Mouse (Mus musculus) olfactory bulb, adult 2 months (tissue): ENCODE data around the gene Arhgap44. TPM values are rescaled to one million over a fixed set of nuclear protein-coding genes. Genes with fewer than 3 reads are reported as not detected.

Experiments
- H3K27ac ChIP-seq: fragments of 200-500 bp; 2 replicates; pipeline ENCODE4 v1.5.1; 2012; ENCODE audit warnings: low read depth, low read length; ENCODE audit not compliant: insufficient read depth
- H3K4me1 ChIP-seq: fragments of 200-500 bp; 2 replicates; pipeline ENCODE4 v1.6.1; 2012; ENCODE audit warnings: low read length; ENCODE audit not compliant: control insufficient read depth, insufficient read depth
- H3K4me3 ChIP-seq: fragments of 200-500 bp; 2 replicates; pipeline ENCODE4 v1.5.1; 2012; ENCODE audit warnings: mild to moderate bottlenecking, low read depth, low read length, moderate library complexity; ENCODE audit not compliant: insufficient read depth
- CTCF ChIP-seq: fragments of 200-500 bp; IDR thresholded peaks from 2 replicates; pipeline ENCODE4 v1.5.1; 2012; ENCODE audit warnings: low read depth, mild to moderate bottlenecking, low read length, moderate library complexity; ENCODE audit not compliant: insufficient read depth
- POLR2A ChIP-seq: fragments of 200-500 bp; IDR thresholded peaks from 2 replicates; pipeline ENCODE4 v1.6.1; 2012; ENCODE audit warnings: mild to moderate bottlenecking, low read depth, low read length, moderate library complexity; ENCODE audit not compliant: insufficient read depth
- WGBS: fragments of 180-500 bp; shearing (Covaris S2); methylation state at CpG from one replicate; pipeline ENCODE4 v1.1.7; 2018; 5-methylcytosine and 5-hydroxymethylcytosine counted together
- polyA plus RNA-seq: library from polyadenylated mRNA; stranded (reverse); fragments of >200 nt; gene quantifications from 2 replicates; pipeline ENCODE4 v1.2.4, GENCODE M21; 2012; ENCODE audit warnings: low replicate concordance; ENCODE audit not compliant: missing spikeins, insufficient read depth, insufficient read length

The Arhgap44 gene
- polyA plus RNA-seq, 1 experiment = not detected

DNA sequence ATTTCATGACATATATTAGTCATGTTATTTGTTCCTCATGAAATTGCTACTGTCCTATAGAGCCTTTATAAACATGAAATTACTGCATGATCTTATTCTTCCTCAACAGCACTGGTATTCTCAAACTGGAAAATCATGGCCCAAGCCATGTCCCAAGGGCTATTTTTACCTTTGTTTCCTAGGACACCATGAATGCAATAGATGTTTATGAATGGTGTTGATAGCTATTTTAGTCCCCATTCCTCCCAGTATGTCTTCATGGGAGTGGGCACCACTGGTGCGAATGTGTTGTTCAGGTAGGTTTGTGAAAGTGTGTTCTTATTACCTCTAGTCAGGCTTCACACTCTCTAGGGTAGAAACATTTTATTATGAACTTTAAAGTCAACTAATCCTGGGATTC, 22.4 kb upstream of the Arhgap44 start:
- TF ChIP-seq POLR2A (no peak), CTCF (no peak)
- 95% methylated on average over 1 of the region's 1 CpGs for WGBS
- Histone ChIP-seq H3K4me1 (no peaks in the 10 kb centered on the region), H3K27ac (no peak overlapping the region), H3K4me3 (no peak overlapping the region)

DNA sequence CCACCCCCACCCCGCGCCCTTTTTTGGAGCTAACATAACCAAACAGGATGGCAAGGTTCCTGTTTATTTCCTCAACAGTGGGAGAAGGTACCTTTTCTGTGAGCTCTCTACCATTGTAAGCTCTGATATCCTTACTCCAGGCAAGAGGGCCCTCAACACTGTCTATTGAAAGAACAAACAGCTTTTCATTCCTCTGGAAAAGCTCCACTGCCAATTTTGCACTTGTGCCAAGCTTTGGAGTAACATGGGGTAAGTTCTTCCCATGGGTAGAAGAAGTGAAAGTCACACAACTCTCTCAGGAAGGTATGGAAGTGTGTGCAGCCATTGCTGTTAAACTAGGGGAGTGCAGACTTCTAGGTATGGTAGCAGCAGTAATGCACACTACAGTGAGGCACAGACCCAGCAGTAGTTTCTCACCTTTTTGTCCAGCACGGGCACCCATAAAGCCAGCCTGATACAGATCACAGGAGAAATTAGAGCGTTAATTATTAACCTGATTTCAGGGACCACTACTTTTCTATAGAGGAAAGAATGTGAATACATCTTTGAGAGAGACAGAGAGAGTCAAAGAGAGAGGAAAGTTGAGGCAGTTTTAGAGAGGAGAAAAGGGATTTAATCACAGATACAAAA, 7.5 kb upstream of the Arhgap44 start:
- no peak for TF ChIP-seq CTCF
- no peak for TF ChIP-seq POLR2A
- H3K4me1 ChIP-seq = no peaks in the 10 kb centered on the region
- no peak overlapping the region for H3K27ac ChIP-seq
- H3K4me3 ChIP-seq = no peak overlapping the region
- WGBS = 85% methylated on average over 4 of the region's 4 CpGs

DNA sequence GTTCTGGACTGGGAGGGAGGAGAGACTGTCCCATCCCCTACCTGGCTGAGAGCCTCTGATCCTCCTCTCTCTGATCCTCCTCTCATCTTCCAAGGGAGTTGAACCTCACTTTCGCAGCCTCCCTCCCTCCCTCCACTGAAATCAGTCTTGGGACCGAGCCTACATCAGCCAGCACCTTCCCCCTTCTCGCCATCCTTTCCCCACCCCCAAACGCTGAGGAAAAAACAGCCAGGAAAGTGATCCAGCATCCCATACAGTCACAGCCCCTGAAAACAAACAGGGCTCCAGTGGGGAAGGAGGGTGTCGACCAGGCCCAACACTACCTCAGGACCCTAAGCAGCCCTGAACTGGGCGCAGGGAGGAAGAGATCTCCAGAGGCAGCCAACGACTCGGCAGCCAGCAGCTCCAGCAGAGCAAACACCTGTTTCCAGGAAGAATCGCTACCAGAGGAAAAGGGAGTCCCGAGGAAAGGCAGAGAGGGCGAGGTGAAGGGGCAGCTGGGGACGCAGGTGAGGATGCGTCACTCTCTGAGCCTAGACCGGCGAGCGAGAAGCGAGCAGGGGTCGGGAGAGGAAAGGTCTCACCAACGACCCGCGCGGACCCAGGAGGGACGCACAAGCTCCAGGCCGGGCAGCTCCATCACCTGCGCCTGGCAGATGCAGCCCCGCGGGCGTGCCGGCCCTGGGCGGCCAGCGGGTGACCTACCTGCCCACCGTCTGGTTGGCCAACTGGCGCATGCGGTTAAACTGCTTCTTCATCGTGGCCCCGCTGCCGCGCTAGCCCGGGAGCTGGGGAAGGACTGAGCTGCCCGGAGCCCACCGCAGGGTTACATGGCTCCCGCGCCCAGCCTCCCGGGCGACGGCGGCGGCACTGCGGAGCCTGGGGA, 637 bp downstream of the Arhgap44 start:
- no peak overlapping the region for H3K27ac ChIP-seq
- TF ChIP-seq CTCF = no peak
- no peak for TF ChIP-seq POLR2A
- WGBS = 2% methylated on average over 49 of the region's 49 CpGs

DNA sequence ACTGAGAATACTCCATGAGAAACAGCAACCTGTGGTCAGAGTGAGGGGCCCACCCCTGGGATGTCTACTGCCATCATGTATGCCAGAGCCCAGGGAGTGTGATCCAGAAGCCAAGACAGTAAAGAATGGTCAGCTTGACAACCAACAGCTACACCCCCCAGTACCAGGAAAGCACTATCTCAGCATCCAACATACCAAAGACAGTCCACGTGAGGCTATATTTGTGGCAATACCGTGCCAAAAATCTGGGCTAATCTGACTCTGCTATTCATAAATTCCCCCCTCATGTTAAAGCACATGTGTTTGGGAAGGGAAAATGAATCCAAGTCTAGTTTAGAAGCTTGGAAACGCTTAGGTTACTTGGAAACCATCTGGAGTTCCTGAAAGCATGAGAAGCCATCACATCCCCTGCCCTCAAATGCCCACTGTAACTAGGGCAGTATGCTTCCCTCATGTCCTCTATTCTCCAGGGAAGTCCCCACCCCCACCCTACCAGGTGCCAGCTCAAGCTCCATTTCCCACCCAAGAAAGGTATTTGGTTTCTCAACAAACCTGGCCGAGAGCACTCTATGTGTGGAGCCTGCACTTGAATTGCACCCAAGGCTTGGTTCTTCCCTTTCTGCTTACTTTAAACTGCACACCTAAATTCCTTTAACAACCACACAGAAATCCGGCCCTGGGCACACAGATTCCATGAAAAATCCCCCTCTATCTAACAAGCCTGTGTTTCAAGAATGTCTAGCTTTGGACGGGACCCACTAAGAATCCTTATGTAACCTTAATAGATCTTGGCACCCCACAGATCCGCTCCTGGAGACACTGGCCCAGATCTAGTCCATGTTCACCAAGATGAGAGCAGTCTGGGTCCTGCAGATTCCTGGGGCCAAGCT, 1.5 kb downstream of the Arhgap44 start:
- TF ChIP-seq POLR2A = no peak
- TF ChIP-seq CTCF = no peak
- H3K27ac ChIP-seq = no peak overlapping the region
- peak overlapping the region; percentile 95 for H3K4me3 ChIP-seq
- 58% methylated on average over 7 of the region's 7 CpGs for WGBS
- H3K4me1 ChIP-seq = peaks cover 15% of the 10 kb centered on the region

More for the DNA sequence above, 637 bp downstream of the Arhgap44 start:
- H3K4me1 ChIP-seq = peaks cover 13% of the 10 kb centered on the region
- peak overlapping the region; percentile 95 for H3K4me3 ChIP-seq

DNA sequence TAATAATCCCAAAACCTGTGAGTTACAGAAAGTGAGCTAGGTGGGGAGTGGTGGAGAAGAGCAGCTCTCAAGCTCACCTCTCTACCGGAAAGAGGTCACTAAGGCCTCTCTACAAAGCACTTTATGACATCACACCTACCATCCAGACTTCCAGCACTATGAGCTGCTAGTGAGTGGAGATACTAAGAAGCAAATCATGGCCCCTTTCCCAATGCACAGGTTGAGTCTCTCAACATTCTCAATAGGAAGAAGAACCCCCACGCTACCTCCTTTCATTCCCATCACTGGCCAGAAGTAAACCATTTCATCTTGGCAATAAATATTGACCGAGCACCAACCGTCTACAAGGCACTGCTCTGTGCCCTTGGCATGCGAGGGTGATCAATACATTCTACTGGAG, 3.0 kb downstream of the Arhgap44 start, which contains the start of gene 1700086D15Rik:
1700086D15Rik (minus strand) TSS at position 101 of the 400 bp plus-strand sequence.
- TF ChIP-seq POLR2A (no peak), CTCF (no peak)
- 98% methylated on average over 5 of the region's 5 CpGs for WGBS
- peaks cover 15% of the 10 kb centered on the region for H3K4me1 ChIP-seq
- no peak within 1 kb of the TSS for H3K27ac ChIP-seq
- H3K4me3 ChIP-seq = no peak within 1 kb of the TSS

DNA sequence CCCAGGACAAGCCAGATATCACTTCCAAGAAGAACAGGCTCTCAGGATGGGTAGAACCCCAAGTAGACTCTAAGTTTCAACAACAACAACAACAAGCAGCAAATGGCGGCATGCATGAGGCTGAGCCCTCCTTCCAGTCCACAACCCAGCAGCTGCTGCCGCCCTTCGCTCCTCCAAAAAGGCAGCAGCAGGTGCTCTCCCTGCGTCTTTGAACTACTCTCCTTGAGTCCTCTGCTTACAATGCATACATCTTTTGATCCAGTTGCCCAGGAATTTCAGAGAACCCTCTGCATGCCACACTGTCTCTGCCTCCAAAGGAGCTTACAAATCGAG, 4.1 kb downstream of the Arhgap44 start:
- no peak for TF ChIP-seq CTCF
- TF ChIP-seq POLR2A = no peak
- WGBS = 95% methylated on average over 5 of the region's 5 CpGs
- no peak overlapping the region for H3K27ac ChIP-seq
- no peak overlapping the region for H3K4me3 ChIP-seq
- peaks cover 15% of the 10 kb centered on the region for H3K4me1 ChIP-seq

DNA sequence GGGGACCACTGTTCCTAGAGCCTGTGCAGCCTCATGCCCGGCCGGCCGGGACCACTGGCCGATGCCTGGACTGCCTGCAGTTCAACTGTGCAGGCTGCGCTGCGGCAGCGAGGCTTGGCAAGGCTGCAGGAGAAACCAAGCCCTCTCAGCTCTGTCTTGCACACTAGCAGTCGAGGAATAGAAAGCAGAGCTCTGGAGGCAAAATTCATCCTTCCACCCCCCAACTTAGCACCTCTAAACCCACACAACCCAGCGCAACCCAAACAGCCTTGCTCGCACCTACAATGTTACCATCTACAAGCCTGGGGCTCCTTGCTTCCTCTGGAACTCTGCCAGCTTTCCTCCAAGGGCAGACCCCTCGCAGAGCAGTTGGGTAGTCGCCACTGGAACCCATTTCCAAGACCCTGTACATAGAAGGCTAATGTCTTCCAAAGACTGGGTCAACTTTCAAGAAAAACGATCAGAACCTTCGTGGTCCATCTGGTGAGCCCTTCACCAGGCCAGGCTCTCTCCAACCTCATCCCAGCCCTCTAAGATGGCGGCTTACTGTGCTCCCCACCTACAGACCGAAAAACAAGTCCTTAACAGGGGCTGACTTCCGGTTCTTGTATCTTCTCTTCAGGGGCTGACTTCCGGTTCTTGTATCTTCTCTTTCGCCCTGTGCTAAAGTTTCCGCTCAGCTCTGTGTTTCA, 4.6 kb downstream of the Arhgap44 start:
- TF ChIP-seq CTCF (no peak), POLR2A (no peak)
- Histone ChIP-seq H3K4me1 (peaks cover 15% of the 10 kb centered on the region), H3K4me3 (no peak overlapping the region), H3K27ac (no peak overlapping the region)
- WGBS = 88% methylated on average over 20 of the region's 20 CpGs

DNA sequence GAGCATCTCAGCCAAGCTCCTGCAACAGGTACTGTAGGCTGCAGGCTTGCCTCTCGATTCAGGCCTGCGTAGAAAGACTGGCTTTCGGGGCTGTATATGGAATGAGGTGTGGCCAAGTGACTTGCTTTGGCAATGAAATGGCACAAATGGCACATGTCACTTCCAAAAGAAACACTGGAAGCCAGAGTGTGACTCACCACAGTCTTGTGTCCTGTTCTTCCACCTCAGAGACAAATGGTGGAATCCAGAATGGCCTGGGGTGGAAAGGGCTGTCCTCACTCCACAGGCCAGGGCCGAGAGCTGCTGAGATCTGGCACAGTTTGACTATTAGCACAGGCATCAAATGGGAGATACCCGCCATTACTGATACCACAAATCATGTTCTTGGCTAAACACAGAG, 9.8 kb downstream of the Arhgap44 start:
- Histone ChIP-seq H3K4me3 (no peak overlapping the region), H3K4me1 (peaks cover 11% of the 10 kb centered on the region), H3K27ac (no peak overlapping the region)
- TF ChIP-seq POLR2A (no peak), CTCF (no peak)
- 94% methylated on average over 5 of the region's 5 CpGs for WGBS
